Mouse (Mus musculus): ENCODE results near the gene Fgfbp1.

Gene Fgfbp1

DNA sequence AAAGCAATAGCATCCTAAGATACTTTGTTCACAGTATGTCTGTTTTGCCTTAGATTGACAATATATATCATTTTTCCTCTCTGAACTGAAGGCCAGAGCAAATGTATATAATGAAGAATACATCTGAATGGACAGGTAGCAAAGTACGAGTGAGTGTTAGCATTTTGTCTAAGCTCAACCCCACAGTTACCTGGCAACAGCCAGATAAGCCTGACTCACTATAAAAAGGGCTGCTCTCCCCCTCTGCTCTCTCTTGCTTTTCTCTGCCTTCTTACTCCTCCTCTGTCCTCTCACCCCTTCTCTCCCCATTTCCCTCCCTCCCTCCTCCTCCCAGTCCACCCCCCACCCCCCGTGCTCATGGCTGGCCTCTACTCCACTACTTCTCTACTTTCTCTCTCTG lies 48.3 kb downstream of the Fgfbp1 start:
- in situ Hi-C loops (cut with MboI, MseI), result no loop called here
